ENCODE assay signal across 31 mouse cellular contexts in the genomic region with DNA sequence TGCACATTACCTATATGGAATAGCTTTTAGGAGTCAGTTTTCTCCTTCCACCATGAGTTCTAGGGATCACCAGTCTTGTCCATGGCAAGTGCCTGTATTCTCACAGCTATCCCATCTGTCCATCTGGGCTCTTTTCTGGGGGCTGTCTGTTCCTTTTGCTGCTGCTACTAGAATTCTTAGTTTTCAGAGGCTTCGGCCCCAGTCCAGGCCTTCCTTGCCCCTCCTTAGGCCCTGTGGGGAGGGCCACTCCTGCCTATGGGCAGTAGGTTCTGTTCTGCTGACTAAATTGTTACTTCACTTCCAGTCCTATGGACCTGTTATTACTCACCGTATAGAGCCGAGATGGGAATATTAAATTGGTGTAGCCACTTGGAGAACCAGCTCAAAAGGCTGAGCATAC.
"Had no signal": no experiment of that assay in that cellular context is flagged by ENCODE, and none has a peak within 500 bp of the region (broad histone marks: within the 10 kb centered on the region; RNA-seq: fewer than 3 reads in every experiment).

No protein-coding gene starts in this region.

- H3K9me3 ChIP-seq: limb, embryonic 10.5 days; limb, embryonic 12.5 days; limb, embryonic 13.5 days; limb, embryonic 15.5 days; liver, embryonic 12.5 days; liver, embryonic 13.5 days; liver, embryonic 15.5 days; lung, embryonic 15.5 days; midbrain, embryonic 10.5 days; midbrain, embryonic 12.5 days; midbrain, embryonic 13.5 days; midbrain, embryonic 15.5 days; neural tube, embryonic 12.5 days had no signal

- H3K4me1 ChIP-seq: limb, embryonic 15.5 days; liver, embryonic 12.5 days; liver, embryonic 13.5 days; liver, embryonic 15.5 days; lung, embryonic 15.5 days; midbrain, embryonic 13.5 days; midbrain, embryonic 15.5 days had no signal

- H3K27me3 ChIP-seq: liver, embryonic 12.5 days; liver, embryonic 13.5 days; liver, embryonic 15.5 days had no signal

- H3K4me3 ChIP-seq: limb, embryonic 10.5 days; limb, embryonic 12.5 days; limb, embryonic 13.5 days; limb, embryonic 15.5 days; liver, embryonic 12.5 days; liver, embryonic 13.5 days; liver, embryonic 15.5 days; lung, embryonic 15.5 days; megakaryocyte, embryonic 14.5 days; midbrain, embryonic 10.5 days; midbrain, embryonic 12.5 days; midbrain, embryonic 13.5 days; midbrain, embryonic 15.5 days; myocyte; neural tube, embryonic 12.5 days had no signal

- DNase-seq: left cerebral cortex, postnatal 4 days; liver; liver, embryonic 13.5 days; liver, postnatal 0 days; lung, adult 18-20 months; lung, adult 2 months; lung, embryonic 14.5 days; lung, postnatal 10 days; lung, postnatal 14 days; lung, postnatal 36 days; midbrain, embryonic 14.5 days had no signal

- H3K27ac ChIP-seq: limb, embryonic 12.5 days; limb, embryonic 13.5 days; limb, embryonic 15.5 days; liver, embryonic 12.5 days; liver, embryonic 13.5 days; liver, embryonic 14.5 days; liver, embryonic 15.5 days; lung, embryonic 15.5 days; macrophage; midbrain, embryonic 10.5 days; midbrain, embryonic 12.5 days; midbrain, embryonic 13.5 days; midbrain, embryonic 15.5 days; neural tube, embryonic 12.5 days had no signal

- H3K36me3 ChIP-seq: limb, embryonic 10.5 days; limb, embryonic 12.5 days; limb, embryonic 13.5 days; limb, embryonic 15.5 days; liver, embryonic 12.5 days; liver, embryonic 13.5 days; liver, embryonic 15.5 days; lung, embryonic 15.5 days; midbrain, embryonic 10.5 days; midbrain, embryonic 12.5 days; midbrain, embryonic 13.5 days; midbrain, embryonic 15.5 days; neural tube, embryonic 12.5 days had no signal

- ATAC-seq: liver, embryonic 12.5 days; liver, postnatal 0 days; lung, postnatal 0 days; midbrain, embryonic 13.5 days; midbrain, embryonic 15.5 days; midbrain, embryonic 16.5 days had no signal

- H3K4me2 ChIP-seq: limb, embryonic 12.5 days; limb, embryonic 13.5 days; limb, embryonic 15.5 days; liver, embryonic 11.5 days; liver, embryonic 12.5 days; liver, embryonic 13.5 days; liver, embryonic 15.5 days; lung, embryonic 14.5 days; lung, embryonic 15.5 days; midbrain, embryonic 11.5 days; midbrain, embryonic 12.5 days; midbrain, embryonic 13.5 days; midbrain, embryonic 15.5 days; neural tube, embryonic 12.5 days had no signal

- H3K9ac ChIP-seq: limb, embryonic 12.5 days; limb, embryonic 13.5 days; limb, embryonic 15.5 days; liver, embryonic 12.5 days; liver, embryonic 13.5 days; liver, embryonic 14.5 days; liver, embryonic 15.5 days; liver, postnatal 0 days; lung, embryonic 14.5 days; lung, embryonic 15.5 days; midbrain, embryonic 12.5 days; midbrain, embryonic 13.5 days; midbrain, embryonic 15.5 days; neural tube, embryonic 12.5 days had no signal
